Mouse (Mus musculus): ENCODE data around the gene Tagln2.

The Tagln2 gene

GRCm38 (mm10) chr1:172502145-172503110, 2.6 kb downstream of the Tagln2 start:
- DNase-seq (ENCODE audit: low read depth, low spot score), result peak; percentile 25

GRCm38 (mm10) chr1:172503111-172503997, 3.5 kb downstream of the Tagln2 start:
- no peak for DNase-seq (ENCODE audit: low read depth, low spot score)

GRCm38 (mm10) chr1:172504756-172505155, 4.9 kb downstream of the Tagln2 start:
- no peak for DNase-seq (ENCODE audit: low read depth, low spot score)

GRCm38 (mm10) chr1:172507001-172507400, 7.2 kb downstream of the Tagln2 start:
- DNase-seq (ENCODE audit: low read depth, low spot score), result no peak

GRCm38 (mm10) chr1:172507701-172508100, 7.9 kb downstream of the Tagln2 start:
- no peak for DNase-seq (ENCODE audit: low read depth, low spot score)

- DNase-seq (ENCODE audit: low read depth, low spot score), result no peak
These were observed 8.3 kb downstream of the Tagln2 start for GRCm38 (mm10) chr1:172508172-172508571.

GRCm38 (mm10) chr1:172509235-172509634, 9.4 kb downstream of the Tagln2 start:
- DNase-seq (ENCODE audit: low read depth, low spot score), result no peak

- no peak for DNase-seq (ENCODE audit: low read depth, low spot score)
These were observed 10.1 kb downstream of the Tagln2 start for GRCm38 (mm10) chr1:172509983-172510382.

GRCm38 (mm10) chr1:172510421-172510972, 10.7 kb downstream of the Tagln2 start:
- no peak for DNase-seq (ENCODE audit: low read depth, low spot score)

- DNase-seq (ENCODE audit: low read depth, low spot score), result peak; percentile 75
These were observed 13.1 kb downstream of the Tagln2 start for GRCm38 (mm10) chr1:172512962-172513361.

GRCm38 (mm10) chr1:172513525-172514212, 13.8 kb downstream of the Tagln2 start:
- peak; percentile 86 for DNase-seq (ENCODE audit: low read depth, low spot score)

- DNase-seq (ENCODE audit: low read depth, low spot score), result no peak
These were observed 14.3 kb downstream of the Tagln2 start for GRCm38 (mm10) chr1:172514213-172514529.

- DNase-seq (ENCODE audit: low read depth, low spot score), result no peak
These were observed 14.9 kb downstream of the Tagln2 start for GRCm38 (mm10) chr1:172514551-172515268.

GRCm38 (mm10) chr1:172515396-172515795, 15.5 kb downstream of the Tagln2 start:
- DNase-seq (ENCODE audit: low read depth, low spot score), result no peak

GRCm38 (mm10) chr1:172518013-172518412, 18.2 kb downstream of the Tagln2 start:
- DNase-seq (ENCODE audit: low read depth, low spot score), result peak; percentile 59

- no peak for DNase-seq (ENCODE audit: low read depth, low spot score)
These were observed 19.8 kb downstream of the Tagln2 start for GRCm38 (mm10) chr1:172519644-172520043.

GRCm38 (mm10) chr1:172520576-172521440, 21.0 kb downstream of the Tagln2 start, which contains the start of gene Cfap45:
Gene Cfap45 (plus strand): TSS chr1:172520801.
- peak; percentile 92 for DNase-seq (ENCODE audit: low read depth, low spot score)

GRCm38 (mm10) chr1:172522524-172522923, 22.7 kb downstream of the Tagln2 start:
- no peak for DNase-seq (ENCODE audit: low read depth, low spot score)

- DNase-seq (ENCODE audit: low read depth, low spot score), result no peak
These were observed 23.9 kb downstream of the Tagln2 start for GRCm38 (mm10) chr1:172523699-172524101.
